Mouse (Mus musculus): Measurements from ENCODE around the gene Casp4.

GRCm38 (mm10) chr9:5353673-5354072 is 45.0 kb downstream of the Casp4 start:
- no peak for TF ChIP-seq EP300 (IDR thresholded peaks at IDR 0.05; ENCODE audit: insufficient read depth, low read depth, low read length)
- TF ChIP-seq POLR2A (IDR thresholded peaks at IDR 0.05; ENCODE audit: insufficient read depth, low read depth, low read length), result no peak
- no peak for TF ChIP-seq CTCF (IDR thresholded peaks at IDR 0.05)
